Mouse (Mus musculus): Measurements from ENCODE around the gene Hist2h2ac.
"Not testable (repeated sequence)": the region's sequence is repeated elsewhere in the genome, so short reads cannot be mapped to it uniquely, and the experiment has no call there.

Gene Hist2h2ac

DNA sequence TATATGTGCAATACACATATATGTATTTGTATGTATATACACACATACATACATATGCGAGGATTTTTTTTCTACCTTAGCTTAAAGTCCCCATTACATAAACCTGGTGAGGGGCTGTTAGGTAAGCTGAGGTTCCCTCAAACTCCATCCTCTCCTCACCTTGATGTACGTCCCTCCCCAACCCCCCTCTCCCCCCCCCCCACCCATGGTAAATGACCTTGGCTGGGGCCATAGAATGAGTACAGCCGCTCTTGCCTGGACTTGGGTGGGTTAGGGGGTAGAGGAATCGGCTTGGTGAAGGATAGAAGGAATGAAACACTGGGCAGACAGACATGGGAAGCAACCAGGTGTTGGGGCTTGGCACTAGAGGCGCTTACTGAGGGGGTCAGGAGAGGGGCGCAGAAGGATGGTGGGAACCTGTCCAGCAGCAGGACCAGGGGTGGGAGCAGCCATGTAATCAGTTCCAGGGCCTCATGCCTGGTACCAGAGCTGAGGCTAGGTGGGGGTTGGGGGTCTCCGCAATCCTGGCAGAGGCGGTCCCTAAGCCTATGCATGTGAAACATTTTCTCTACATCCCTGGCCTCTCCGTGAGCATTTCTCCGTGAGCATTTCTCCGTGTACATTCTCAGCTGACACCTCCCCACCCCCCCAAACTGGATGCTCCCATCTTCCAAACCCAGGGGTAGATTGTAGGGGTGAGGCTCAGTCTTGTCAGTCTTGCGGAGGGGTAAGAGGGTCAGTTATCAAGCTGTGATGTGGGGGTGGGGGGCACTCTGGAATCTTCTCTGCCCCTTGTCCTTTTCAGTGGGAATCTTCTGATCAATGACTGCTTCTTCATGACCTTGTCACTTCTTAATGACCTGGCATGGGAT lies 38.9 kb downstream of the Hist2h2ac start:
- no peak for DNase-seq (ENCODE audit: low spot score in 2 of 2)

DNA sequence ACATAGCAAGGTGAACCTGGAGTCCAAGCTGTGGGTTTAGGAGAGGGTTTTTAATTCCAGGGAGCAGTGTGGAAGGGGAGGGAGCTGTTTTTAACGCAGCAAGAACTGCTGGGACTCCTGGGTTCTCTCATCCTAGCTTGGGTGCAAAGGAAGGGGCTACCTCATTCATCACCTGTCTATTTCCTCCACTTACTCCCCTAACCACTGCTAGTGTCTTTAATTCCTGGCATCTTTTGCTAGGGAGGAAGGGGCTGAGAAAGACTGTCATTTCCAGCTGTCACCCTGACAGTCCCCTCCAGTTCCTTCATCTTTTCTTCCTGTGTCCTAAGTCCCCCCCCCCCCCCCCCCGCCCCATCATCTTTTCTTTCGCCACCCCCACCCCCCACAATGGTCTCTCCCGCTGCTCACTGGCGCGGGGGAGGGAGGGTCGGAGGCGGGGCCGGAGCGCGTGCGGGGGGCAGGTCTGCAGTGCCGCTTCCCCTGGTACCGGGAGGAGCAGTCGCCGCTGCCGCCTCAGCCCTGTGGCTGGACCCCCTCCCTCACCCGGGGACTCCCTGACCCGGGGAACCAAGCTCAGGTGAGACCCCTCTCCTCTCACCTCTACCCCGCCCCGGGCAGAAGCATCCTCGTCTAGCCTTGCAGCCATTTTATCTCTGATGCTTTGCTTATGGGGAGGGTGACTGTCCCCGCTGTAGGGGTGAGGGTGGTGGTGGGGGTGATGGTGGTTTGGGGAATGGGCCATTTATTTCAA lies 39.8 kb downstream of the Hist2h2ac start, which contains the start of gene Sv2a:
Gene Sv2a, plus strand, starts transcription at position 425 of the 751 bp plus-strand sequence.
- DNase-seq (ENCODE audit: low spot score in 2 of 2), result no peak

DNA sequence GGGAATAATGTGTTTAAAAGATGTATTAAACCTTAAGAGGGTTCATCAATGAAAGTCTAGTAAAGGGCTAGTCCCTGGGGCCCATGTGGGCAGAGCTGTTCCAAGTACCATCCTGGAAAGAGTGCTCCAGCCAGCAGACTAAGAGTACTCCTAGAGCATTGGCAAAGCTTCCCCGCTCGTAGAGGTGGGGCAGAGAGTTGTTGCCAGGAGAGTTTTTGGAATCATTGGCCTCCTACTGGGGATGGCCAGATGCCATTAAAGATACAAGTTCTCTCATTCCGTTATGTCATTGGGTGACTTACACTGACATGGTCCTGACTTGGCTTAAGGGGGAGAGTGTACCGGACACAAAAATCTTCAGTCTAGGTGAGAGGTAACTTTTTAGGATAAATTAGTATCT lies 41.1 kb downstream of the Hist2h2ac start:
- DNase-seq (ENCODE audit: low spot score in 2 of 2), result no peak

DNA sequence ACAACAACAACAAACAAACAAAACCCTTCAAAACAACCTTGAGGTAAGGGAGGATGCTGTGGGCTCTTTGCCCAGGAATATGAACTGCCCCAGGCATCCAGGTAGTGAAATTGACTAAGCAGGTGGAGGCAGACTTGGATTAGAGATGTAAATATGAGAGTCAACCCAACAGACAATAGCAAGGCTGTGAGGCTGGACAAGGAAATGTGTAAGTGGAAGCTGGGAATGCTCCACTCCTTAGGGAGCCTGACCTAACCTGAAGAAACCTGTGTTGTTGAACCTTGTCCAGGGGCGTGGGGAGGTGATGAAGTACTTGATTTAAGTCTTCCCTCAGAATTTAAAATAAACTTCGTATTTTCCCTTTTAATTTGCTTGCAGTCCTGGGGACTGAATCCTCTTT lies 41.8 kb downstream of the Hist2h2ac start:
- DNase-seq (ENCODE audit: low spot score in 2 of 2), result no peak

DNA sequence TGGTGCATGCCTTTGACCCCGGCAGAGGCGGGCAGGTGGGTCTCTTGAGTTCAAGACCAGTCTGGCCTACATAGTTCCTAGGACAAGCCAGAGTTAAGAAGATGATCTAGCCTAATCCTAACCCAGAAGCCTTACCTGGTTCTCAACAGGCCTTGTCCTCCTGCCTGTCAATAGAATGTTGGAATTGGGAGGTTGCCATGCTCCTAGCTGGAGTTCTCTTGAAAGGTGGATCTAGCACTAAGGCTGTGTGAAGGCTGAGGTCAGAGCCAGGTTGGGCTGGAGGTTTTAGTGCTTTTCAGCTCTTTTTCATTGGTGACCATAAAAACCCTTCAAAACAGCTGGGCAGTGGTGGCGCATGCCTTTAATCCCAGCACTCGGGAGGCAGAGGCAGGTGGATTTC lies 42.3 kb downstream of the Hist2h2ac start:
- DNase-seq (ENCODE audit: low spot score in 2 of 2), result no peak

DNA sequence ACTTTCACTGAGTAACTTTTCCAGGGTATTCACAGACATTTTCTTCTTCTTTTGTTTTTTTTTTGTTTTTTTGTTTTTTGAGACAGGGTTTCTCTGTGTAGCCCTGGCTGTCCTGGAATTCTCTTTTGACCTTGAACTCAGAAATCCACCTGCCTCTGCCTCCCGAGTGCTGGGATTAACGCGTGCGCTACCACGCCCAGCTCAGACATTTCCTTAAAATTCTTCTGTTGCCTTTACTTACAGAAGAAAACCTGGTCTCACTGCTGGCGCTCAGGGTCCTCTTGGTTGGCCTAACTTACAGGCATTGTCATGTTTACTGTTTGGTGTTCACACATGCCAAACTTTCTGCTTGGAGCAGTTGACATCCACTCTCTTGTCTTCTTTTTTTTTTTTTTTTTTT lies 45.4 kb downstream of the Hist2h2ac start:
- no peak for DNase-seq (ENCODE audit: low spot score in 2 of 2)

DNA sequence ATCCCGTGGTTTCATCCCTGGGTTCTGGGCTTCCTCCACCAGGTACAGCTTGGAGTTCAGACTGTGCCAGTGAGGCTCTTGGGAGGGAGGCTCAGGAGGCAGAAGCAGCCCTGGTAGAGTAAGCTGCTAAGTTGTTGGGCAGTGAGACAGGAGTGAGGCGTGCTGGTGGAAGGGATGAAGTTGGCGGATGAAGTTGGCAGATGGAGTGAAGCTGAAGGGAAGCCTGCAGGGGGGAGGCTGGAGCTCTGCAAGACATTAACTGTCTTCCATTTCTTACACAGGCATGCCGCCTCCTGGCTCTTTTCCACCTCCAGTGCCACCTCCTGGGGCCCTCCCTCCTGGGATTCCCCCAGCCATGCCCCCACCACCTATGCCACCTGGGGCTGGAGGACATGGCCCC lies 46.6 kb downstream of the Hist2h2ac start:
- not testable (repeated sequence) for DNase-seq (ENCODE audit: low spot score in 2 of 2)

DNA sequence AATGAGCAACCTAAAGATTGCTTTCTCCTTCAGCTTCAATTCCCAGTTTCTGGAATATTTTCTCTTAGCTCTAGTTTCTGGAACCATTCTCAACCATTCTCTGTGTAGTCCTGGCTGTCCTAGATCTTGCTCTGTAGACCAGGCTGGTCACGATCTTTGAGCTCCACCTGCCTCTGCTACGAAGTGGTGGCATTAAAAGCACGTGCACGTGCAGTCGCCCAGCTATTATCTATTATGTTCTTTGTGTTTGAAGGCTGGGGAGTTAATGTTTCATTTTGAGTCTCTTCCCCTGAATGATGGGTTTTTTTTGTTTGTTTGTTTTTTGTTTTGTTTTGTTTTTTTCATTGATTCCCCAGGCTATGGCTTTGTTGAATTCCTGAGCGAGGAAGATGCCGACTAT lies 47.5 kb downstream of the Hist2h2ac start:
- no peak for DNase-seq (ENCODE audit: low spot score in 2 of 2)

DNA sequence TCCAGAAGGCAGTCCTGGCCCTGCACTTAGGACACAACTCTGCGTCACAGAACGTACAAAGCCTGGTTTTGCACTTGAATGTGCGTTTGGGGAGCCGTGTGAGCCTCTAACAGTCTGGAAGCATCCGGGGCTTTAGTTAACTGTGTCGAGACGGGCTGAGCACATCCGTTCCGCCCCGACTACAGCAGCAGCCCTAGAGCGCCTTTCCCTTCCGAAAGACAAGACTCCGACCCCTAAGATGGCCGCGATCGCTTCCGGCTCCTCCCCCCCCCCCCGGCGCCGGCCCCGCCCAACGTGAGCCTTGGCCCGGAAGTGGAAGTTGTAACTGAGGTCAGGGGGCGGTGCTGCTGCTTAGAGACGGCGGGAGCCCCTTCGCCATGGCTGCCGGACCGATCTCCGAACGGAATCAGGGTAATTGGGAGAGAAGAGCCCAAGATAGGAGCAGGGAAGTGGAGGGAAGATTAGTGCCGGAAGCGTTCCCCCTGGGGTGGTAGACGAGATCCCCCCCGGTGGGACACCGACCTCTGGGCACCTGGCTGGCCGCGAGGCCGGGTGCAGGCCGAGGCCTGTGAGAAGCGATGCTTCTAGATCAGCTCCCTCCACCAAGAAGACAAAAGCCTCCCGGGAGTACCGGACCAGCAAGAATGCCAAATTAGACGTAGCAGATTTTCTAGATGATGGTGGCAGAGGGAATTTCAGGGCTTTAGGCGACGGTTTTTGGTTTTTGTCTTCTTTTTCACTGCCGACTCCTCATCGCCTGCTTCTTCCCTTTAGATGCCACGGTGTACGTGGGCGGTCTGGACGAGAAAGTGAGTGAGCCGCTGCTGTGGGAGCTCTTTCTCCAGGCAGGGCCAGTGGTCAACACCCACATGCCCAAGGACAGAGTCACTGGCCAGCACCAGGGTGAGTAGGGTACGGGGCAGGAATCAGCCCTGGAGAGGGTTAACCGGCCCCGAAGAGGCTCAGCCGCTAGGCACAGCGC lies 48.2 kb downstream of the Hist2h2ac start, which contains the start of gene Sf3b4:
Gene Sf3b4, plus strand, starts transcription at position 136 of the 982 bp plus-strand sequence.
- peak; percentile 83 to 90 for DNase-seq (ENCODE audit: low spot score in 2 of 2)

DNA sequence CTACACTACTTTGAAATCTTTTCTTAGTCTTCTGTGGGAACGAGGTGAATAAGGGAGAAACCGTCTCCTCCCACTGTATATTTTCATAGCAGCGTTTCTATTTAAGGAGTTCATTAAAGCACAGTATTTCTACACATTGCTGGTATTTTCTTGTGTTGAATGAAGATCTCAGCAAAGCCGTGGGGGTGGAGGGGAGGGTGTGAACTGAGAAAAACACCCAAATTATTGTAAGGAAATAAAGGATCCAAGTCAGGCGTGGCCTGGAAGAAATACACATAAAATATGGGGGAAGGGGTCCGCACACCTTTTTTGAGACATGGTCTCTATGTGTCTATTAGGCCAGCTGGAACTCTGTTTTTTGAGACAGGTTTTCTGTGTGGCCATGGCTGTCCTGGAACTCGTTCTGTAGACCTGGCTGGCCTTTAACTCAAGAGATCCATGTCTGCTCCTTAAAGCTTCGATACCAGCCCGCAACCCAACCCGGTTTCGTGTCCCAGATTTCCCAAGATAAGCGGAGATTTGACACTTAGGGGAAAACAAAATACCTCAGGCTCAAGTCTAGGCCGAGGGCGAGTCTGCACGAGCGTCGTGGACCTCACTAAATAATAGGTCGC lies 49.0 kb downstream of the Hist2h2ac start:
- DNase-seq (ENCODE audit: low spot score in 2 of 2), result no peak

DNA sequence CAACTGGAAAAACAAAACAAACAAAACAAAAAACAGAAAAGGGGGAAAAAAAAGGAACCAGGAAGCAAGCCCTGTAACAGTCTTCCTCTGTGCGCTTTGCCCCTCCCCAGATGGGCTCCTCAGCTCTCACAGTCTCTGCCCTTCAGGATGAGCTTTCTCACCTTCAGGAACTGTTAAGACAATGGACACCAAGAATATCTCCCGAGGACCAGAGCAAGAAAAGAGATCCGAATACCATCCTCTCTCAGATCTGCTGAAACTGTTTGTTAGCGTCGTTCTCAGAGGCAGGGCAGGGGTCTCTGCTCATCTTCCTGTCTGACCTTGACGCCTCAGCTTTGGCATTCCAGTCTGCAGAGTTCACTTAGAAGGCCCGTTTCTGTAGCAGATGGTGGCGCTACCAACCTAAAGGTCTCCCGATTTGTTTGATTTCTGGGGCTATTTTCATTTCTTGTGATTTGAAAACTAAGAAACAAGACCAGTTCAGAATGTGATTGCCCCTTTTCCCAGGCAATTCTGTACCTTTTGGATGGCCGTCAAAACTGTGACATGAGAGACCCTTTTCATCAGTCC lies 49.6 kb downstream of the Hist2h2ac start:
- no peak for DNase-seq (ENCODE audit: low spot score in 2 of 2)

Measured in spleen, postnatal 4 days (tissue).